Mouse (Mus musculus): ENCODE results near the gene Lmln. TPM values are rescaled to one million over a fixed set of nuclear protein-coding genes. Genes with fewer than 3 reads are reported as not detected.
"Not testable (repeated sequence)": the region's sequence is repeated elsewhere in the genome, so short reads cannot be mapped to it uniquely, and the experiment has no call there.

The Lmln gene
- polyA plus RNA-seq, 1 experiment: 10.8 TPM

DNA sequence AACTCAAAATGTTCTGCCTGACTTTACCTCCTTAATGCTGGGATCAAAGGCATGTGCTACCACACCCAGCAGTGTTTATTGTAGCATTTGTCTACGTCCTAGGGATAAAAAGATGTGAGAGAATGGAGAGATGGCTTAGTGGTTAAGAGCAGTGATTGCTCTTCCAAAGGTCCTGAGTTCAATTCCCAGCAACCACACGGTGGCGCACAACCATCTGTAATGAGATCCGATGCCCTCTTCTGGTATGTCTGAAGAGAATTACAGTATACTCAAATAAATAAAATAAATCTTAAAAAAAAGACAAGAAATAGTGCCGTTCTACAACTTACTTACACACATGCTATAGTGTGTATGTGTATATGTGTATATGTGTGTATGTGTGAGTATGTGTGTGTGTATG is 105.2 kb downstream of the Lmln start:
- no peaks in the 10 kb centered on the region for H3K27me3 ChIP-seq (ENCODE audit: control insufficient read depth, insufficient read depth, low read length)
- no peaks in the 10 kb centered on the region for H3K4me1 ChIP-seq (ENCODE audit: control insufficient read depth, insufficient read depth, low read length)
- TF ChIP-seq CTCF (IDR thresholded peaks at IDR 0.05; ENCODE audit: control insufficient read depth, insufficient read depth, insufficient replicate concordance, low read depth, low read length): no peak
- TF ChIP-seq POLR2A (IDR thresholded peaks at IDR 0.05; ENCODE audit: control insufficient read depth, low read depth, low read length): no peak
- H3K27ac ChIP-seq (ENCODE audit: control insufficient read depth, insufficient read depth, low read depth, low read length): no peak overlapping the region
- no peaks in the 10 kb centered on the region for H3K36me3 ChIP-seq (ENCODE audit: control insufficient read depth, insufficient read depth, low read length)
- no peak overlapping the region for H3K4me3 ChIP-seq (ENCODE audit: control insufficient read depth, low read depth, low read length)

- Histone ChIP-seq H3K27ac (ENCODE audit: control insufficient read depth, insufficient read depth, low read depth, low read length) (peak overlapping the region; percentile 52; the same call in 1 of the 2 replicates), H3K4me1 (ENCODE audit: control insufficient read depth, insufficient read depth, low read length) (no peaks in the 10 kb centered on the region), H3K36me3 (ENCODE audit: control insufficient read depth, insufficient read depth, low read length) (no peaks in the 10 kb centered on the region), H3K4me3 (ENCODE audit: control insufficient read depth, low read depth, low read length) (no peak overlapping the region; the same call in 1 of the 2 replicates), H3K27me3 (ENCODE audit: control insufficient read depth, insufficient read depth, low read length) (no peaks in the 10 kb centered on the region)
- TF ChIP-seq POLR2A (IDR thresholded peaks at IDR 0.05; ENCODE audit: control insufficient read depth, low read depth, low read length) (no peak), CTCF (IDR thresholded peaks at IDR 0.05; ENCODE audit: control insufficient read depth, insufficient read depth, insufficient replicate concordance, low read depth, low read length) (no peak)
Measured at GRCm38 (mm10) chr16:33169471-33170034, 107.2 kb downstream of the Lmln start.

- H3K4me3 ChIP-seq (ENCODE audit: control insufficient read depth, low read depth, low read length): no peak overlapping the region
Measured at GRCm38 (mm10) chr16:33170716-33171587, 108.6 kb downstream of the Lmln start.

DNA sequence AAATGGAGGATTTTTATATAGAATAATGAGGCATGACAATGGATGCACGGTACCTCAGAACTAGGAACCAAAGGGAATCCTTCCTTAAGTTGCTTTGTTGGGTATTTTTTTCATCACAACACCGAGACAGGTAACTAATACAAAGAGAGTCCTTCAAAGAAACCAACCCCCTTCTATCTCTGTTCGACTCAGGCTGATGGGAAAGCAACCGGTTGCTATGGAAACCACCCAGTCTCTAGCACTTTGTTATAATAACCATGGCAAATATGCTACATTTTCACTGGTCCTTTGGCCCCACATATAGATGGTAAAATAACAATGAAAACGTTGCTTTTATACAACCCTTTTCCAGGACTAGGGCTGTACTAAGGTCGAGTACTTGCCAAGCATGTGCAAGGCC is 109.5 kb downstream of the Lmln start:
- Histone ChIP-seq H3K36me3 (ENCODE audit: control insufficient read depth, insufficient read depth, low read length) (no peaks in the 10 kb centered on the region), H3K4me1 (ENCODE audit: control insufficient read depth, insufficient read depth, low read length) (no peaks in the 10 kb centered on the region), H3K27me3 (ENCODE audit: control insufficient read depth, insufficient read depth, low read length) (no peaks in the 10 kb centered on the region), H3K27ac (ENCODE audit: control insufficient read depth, insufficient read depth, low read depth, low read length) (no peak overlapping the region), H3K4me3 (ENCODE audit: control insufficient read depth, low read depth, low read length) (no peak overlapping the region)
- no peak for TF ChIP-seq CTCF (IDR thresholded peaks at IDR 0.05; ENCODE audit: control insufficient read depth, insufficient read depth, insufficient replicate concordance, low read depth, low read length)
- no peak for TF ChIP-seq POLR2A (IDR thresholded peaks at IDR 0.05; ENCODE audit: control insufficient read depth, low read depth, low read length)

More at GRCm38 (mm10) chr16:33170716-33171587, 108.6 kb downstream of the Lmln start:
- TF ChIP-seq CTCF (IDR thresholded peaks at IDR 0.05; ENCODE audit: control insufficient read depth, insufficient read depth, insufficient replicate concordance, low read depth, low read length): no peak
- TF ChIP-seq POLR2A (IDR thresholded peaks at IDR 0.05; ENCODE audit: control insufficient read depth, low read depth, low read length): no peak
- Histone ChIP-seq H3K27ac (ENCODE audit: control insufficient read depth, insufficient read depth, low read depth, low read length) (0 out of 2 replicates have a peak overlapping the region, but pooled peaks have one; percentile 32), H3K27me3 (ENCODE audit: control insufficient read depth, insufficient read depth, low read length) (no peaks in the 10 kb centered on the region), H3K4me1 (ENCODE audit: control insufficient read depth, insufficient read depth, low read length) (no peaks in the 10 kb centered on the region), H3K36me3 (ENCODE audit: control insufficient read depth, insufficient read depth, low read length) (no peaks in the 10 kb centered on the region)

- H3K4me1 ChIP-seq (ENCODE audit: control insufficient read depth, insufficient read depth, low read length): peaks cover 4% of the 10 kb centered on the region
- H3K36me3 ChIP-seq (ENCODE audit: control insufficient read depth, insufficient read depth, low read length): no peaks in the 10 kb centered on the region
- no peaks in the 10 kb centered on the region for H3K27me3 ChIP-seq (ENCODE audit: control insufficient read depth, insufficient read depth, low read length)
- no peak overlapping the region for H3K4me3 ChIP-seq (ENCODE audit: control insufficient read depth, low read depth, low read length)
- TF ChIP-seq POLR2A (IDR thresholded peaks at IDR 0.05; ENCODE audit: control insufficient read depth, low read depth, low read length) (no peak), CTCF (IDR thresholded peaks at IDR 0.05; ENCODE audit: control insufficient read depth, insufficient read depth, insufficient replicate concordance, low read depth, low read length) (no peak)
- no peak overlapping the region for H3K27ac ChIP-seq (ENCODE audit: control insufficient read depth, insufficient read depth, low read depth, low read length)
Measured at GRCm38 (mm10) chr16:33173151-33173550, 110.8 kb downstream of the Lmln start.

GRCm38 (mm10) chr16:33174695-33175094 is 112.4 kb downstream of the Lmln start:
- Histone ChIP-seq H3K27ac (ENCODE audit: control insufficient read depth, insufficient read depth, low read depth, low read length) (no peak overlapping the region), H3K4me1 (ENCODE audit: control insufficient read depth, insufficient read depth, low read length) (peaks cover 14% of the 10 kb centered on the region), H3K27me3 (ENCODE audit: control insufficient read depth, insufficient read depth, low read length) (no peaks in the 10 kb centered on the region), H3K36me3 (ENCODE audit: control insufficient read depth, insufficient read depth, low read length) (no peaks in the 10 kb centered on the region), H3K4me3 (ENCODE audit: control insufficient read depth, low read depth, low read length) (no peak overlapping the region)
- TF ChIP-seq POLR2A (IDR thresholded peaks at IDR 0.05; ENCODE audit: control insufficient read depth, low read depth, low read length): no peak
- TF ChIP-seq CTCF (IDR thresholded peaks at IDR 0.05; ENCODE audit: control insufficient read depth, insufficient read depth, insufficient replicate concordance, low read depth, low read length): no peak

DNA sequence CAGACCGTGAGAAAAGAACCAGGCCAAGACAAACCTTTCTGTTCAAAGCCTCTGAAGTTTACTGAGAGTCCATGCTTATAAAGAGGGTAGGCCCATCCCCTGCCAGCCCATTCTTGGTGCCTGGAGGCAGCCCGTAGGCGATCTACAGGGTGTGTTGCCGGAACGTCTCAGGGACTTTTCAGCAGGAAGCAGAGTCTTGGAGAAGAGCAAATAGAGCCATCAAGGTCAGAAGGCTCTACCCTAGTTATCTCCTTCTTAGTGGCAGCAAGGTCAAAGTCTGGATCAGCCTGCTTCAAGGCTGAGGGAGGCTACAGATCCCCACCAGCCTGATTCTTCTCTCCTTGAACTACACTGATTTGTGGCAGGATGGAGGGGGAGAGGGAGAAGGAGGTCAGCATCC is 114.5 kb downstream of the Lmln start:
- not testable (repeated sequence) for H3K36me3 ChIP-seq (ENCODE audit: control insufficient read depth, insufficient read depth, low read length); H3K27me3 ChIP-seq (ENCODE audit: control insufficient read depth, insufficient read depth, low read length)
- peak overlapping the region; percentile 65 for H3K4me3 ChIP-seq (ENCODE audit: control insufficient read depth, low read depth, low read length)
- peaks cover 14% of the 10 kb centered on the region for H3K4me1 ChIP-seq (ENCODE audit: control insufficient read depth, insufficient read depth, low read length)
- H3K27ac ChIP-seq (ENCODE audit: control insufficient read depth, insufficient read depth, low read depth, low read length): peak overlapping the region; percentile 17; the same call in 1 of the 2 replicates

Other genes starting within 250 kb of the Lmln start
- gene Fyttd1, start 185.0 kb upstream of the Lmln start, polyA plus RNA-seq (2012; rRNA removed): 35.8 and 45.3 TPM in 2 replicates
- 77.3 and 84.7 TPM in 2 replicates for gene Rubcn, start 184.8 kb upstream of the Lmln start, polyA plus RNA-seq (2012; rRNA removed)
- gene Lrch3, start 148.4 kb upstream of the Lmln start, polyA plus RNA-seq (2012; rRNA removed): 14.2 and 15.4 TPM in 2 replicates
- 21.8 and 22.8 TPM in 2 replicates for gene Iqcg, start 6.3 kb upstream of the Lmln start, polyA plus RNA-seq (2012; rRNA removed)
- 267 and 293 TPM in 2 replicates for gene Rpl35a, start 6.1 kb upstream of the Lmln start, polyA plus RNA-seq (2012; rRNA removed)
- gene Osbpl11, start 122.5 kb downstream of the Lmln start, polyA plus RNA-seq (2012; rRNA removed): 9.7 and 10.8 TPM in 2 replicates
- 7.6 and 10.6 TPM in 2 replicates for gene Snx4, start 188.9 kb downstream of the Lmln start, polyA plus RNA-seq (2012; rRNA removed)

Data from testis, adult 2 months (tissue).